Mouse (Mus musculus) forebrain, embryonic 14.5 days (tissue): Measurements from ENCODE around the gene Zbtb12. TPM values are rescaled to one million over a fixed set of nuclear protein-coding genes. Genes with fewer than 3 reads are reported as not detected.
A peak's percentile ranks its signal among the peaks of the same experiment; 100 is the strongest.
"Not testable (repeated sequence)": the region's sequence is repeated elsewhere in the genome, so short reads cannot be mapped to it uniquely, and the experiment has no call there.

Experiments
- ATAC-seq: fragments of 200-750 bp; cut with Nextera tagmentation; 2 replicates; pipeline ENCODE4 v1.8.0; 2017; ENCODE audit warnings: mild to moderate bottlenecking, moderate library complexity
- DNase-seq: peaks from one replicate; pipeline ENCODE4 v3.0.0-alpha.2; 2015; ENCODE audit warnings: low spot score
- H3K27ac ChIP-seq: fragments of 300-500 bp; sonication (generic); 2 replicates; pipeline ENCODE4 v1.5.1; 2014; ENCODE audit warnings: low read depth, mild to moderate bottlenecking, control low read depth, low read length, moderate library complexity
- H3K27me3 ChIP-seq: fragments of 300-500 bp; sonication (generic); replicated peaks from 2 replicates; pipeline ENCODE4 v1.6.1; 2014; ENCODE audit warnings: low read length, control low read depth, mixed read lengths; ENCODE audit not compliant: control insufficient read depth, insufficient read depth
- H3K36me3 ChIP-seq: fragments of 300-500 bp; sonication (generic); 2 replicates; pipeline ENCODE4 v1.6.1; 2014; ENCODE audit warnings: low read length, control low read depth; ENCODE audit not compliant: control insufficient read depth, insufficient read depth
- H3K4me1 ChIP-seq: fragments of 300-500 bp; sonication (generic); 2 replicates; pipeline ENCODE4 v1.6.1; 2014; ENCODE audit warnings: antibody characterized with exemption, low read length, control low read depth; ENCODE audit not compliant: control insufficient read depth, insufficient read depth
- H3K4me2 ChIP-seq: fragments of 300-500 bp; sonication (generic); 2 replicates; pipeline ENCODE4 v1.6.1; 2014; ENCODE audit warnings: mild to moderate bottlenecking, control low read depth, low read length
- H3K4me3 ChIP-seq: fragments of 300-500 bp; sonication (generic); 2 replicates; pipeline ENCODE4 v1.5.1; 2014; ENCODE audit warnings: low read depth, low read length, control low read depth
- H3K9ac ChIP-seq: fragments of 300-500 bp; sonication (generic); 2 replicates; pipeline ENCODE4 v1.6.1; 2014; ENCODE audit warnings: mild to moderate bottlenecking, low read length, control low read depth, moderate library complexity
- H3K9me3 ChIP-seq: fragments of 300-500 bp; sonication (generic); replicated peaks from 2 replicates; pipeline ENCODE4 v1.6.1; 2016; ENCODE audit warnings: low read length, control low read depth, mixed read lengths; ENCODE audit not compliant: control insufficient read depth
- WGBS: fragments of 180-500 bp; shearing (Covaris S2); extraction: QIAGEN DNeasy Blood & Tissue Kit; methylation state at CpG from one replicate; pipeline ENCODE4 v1.1.7; 2014; 5-methylcytosine and 5-hydroxymethylcytosine counted together
- polyA plus RNA-seq: library from polyadenylated mRNA; unstranded; fragments of >200 nt; fragmentation: Nextera tagmentation; extraction: Ambion mirVana; gene quantifications from 2 replicates; pipeline ENCODE4 v1.2.1, GENCODE M21; 2014

Gene Zbtb12
- 3.5 and 3.8 TPM in 2 replicates for polyA plus RNA-seq

DNA sequence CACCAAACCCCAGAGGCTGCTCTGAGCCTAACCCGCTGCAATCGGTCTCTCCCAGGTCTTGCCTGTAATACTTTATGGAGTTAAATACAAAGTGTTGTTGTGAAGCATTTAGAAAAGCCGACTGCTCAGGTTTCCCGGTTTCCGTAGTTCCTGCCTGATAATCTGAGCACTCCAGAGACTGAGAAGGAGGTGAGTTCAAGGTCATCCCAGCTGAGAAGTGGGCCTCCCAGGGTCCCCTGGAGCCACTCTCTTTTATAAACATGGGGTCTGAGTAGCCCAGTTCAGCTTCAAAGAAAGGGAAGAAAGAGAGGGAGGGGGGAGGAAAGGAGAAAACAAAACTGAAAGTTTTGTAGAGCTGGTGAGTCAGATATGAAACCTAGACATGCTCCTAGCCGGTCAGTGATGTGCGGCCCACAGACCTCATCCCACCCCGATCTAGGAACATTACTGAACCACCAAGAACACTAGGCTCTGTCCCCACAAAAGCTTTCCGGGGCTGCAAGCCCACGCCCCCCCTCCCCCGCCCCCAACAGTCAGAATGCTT is at the start of gene Zbtb12:
TSS of gene Zbtb12 (plus strand) at position 148 of the 544 bp plus-strand sequence.
- no peaks in the 10 kb centered on the region for H3K9me3 ChIP-seq
- H3K27me3 ChIP-seq = 0 out of 2 replicates have a peak, but pooled peaks cover 3% of the 10 kb centered on the region
- no peak within 1 kb of the TSS for H3K9ac ChIP-seq
- no peaks in the 10 kb centered on the region for H3K36me3 ChIP-seq
- 71% methylated on average over 11 of the region's 11 CpGs for WGBS
- ATAC-seq (no peak), DNase-seq (no peak)
- no peak within 1 kb of the TSS for H3K4me2 ChIP-seq
- no peak within 1 kb of the TSS for H3K27ac ChIP-seq
- no peaks in the 10 kb centered on the region for H3K4me1 ChIP-seq
- no peak within 1 kb of the TSS for H3K4me3 ChIP-seq

DNA sequence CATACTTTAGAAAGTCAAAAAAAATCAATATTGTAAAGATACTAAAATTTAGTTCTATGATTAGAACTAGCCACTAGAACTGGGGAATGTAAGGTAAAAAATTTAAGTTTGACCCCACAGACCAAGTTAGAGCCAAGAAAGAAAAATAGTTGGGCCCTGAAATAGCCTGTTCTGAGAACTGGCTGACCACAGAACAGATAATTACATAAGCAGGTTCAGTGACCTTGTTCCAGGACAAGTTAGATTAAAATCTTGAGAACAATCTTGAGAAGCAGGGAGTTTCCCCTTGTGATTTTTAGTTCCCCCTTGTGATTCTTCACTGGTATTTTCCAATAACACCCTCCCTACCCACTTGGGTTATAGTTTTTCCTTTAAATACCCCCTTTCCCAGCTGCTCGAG is 48.5 kb upstream of the Zbtb12 start:
- H3K36me3 ChIP-seq = peaks cover 46% of the 10 kb centered on the region
- DNase-seq, H3K4me3 ChIP-seq, H3K9ac ChIP-seq, H3K4me2 ChIP-seq, H3K4me1 ChIP-seq, H3K27me3 ChIP-seq, H3K9me3 ChIP-seq, ATAC-seq, H3K27ac ChIP-seq: not testable (repeated sequence)
- 94% methylated on average over 1 of the region's 1 CpGs for WGBS

GRCm38 (mm10) chr17:34836155-34836855 is 43.0 kb upstream of the Zbtb12 start:
- ATAC-seq (peak; percentile 81), DNase-seq (no peak)
- Histone ChIP-seq H3K4me2 (peak overlapping the region; percentile 99), H3K9me3 (no peaks in the 10 kb centered on the region), H3K4me3 (peak overlapping the region; percentile 73), H3K27ac (peak overlapping the region; percentile 76), H3K9ac (peak overlapping the region; percentile 80), H3K4me1 (peaks cover 13% of the 10 kb centered on the region), H3K27me3 (no peaks in the 10 kb centered on the region), H3K36me3 (peaks cover 40% of the 10 kb centered on the region)
- 4% methylated on average over 47 of the region's 48 CpGs for WGBS

- Histone ChIP-seq H3K4me3 (peak within 1 kb of the TSS; percentile 73), H3K9ac (peak within 1 kb of the TSS; percentile 80), H3K27me3 (no peaks in the 10 kb centered on the region), H3K27ac (peak within 1 kb of the TSS; percentile 76), H3K36me3 (peaks cover 45% of the 10 kb centered on the region), H3K4me1 (peaks cover 13% of the 10 kb centered on the region), H3K4me2 (peak within 1 kb of the TSS; percentile 99), H3K9me3 (no peaks in the 10 kb centered on the region)
- WGBS = under 1% methylated on average over 40 of the region's 40 CpGs
- peak; percentile 93 for ATAC-seq
- peak; percentile 98 for DNase-seq
Measured at GRCm38 (mm10) chr17:34836856-34837221, 42.4 kb upstream of the Zbtb12 start, which contains the start of the genes Stk19 and Dxo. Stk19 (minus strand) TSS chr17:34836945. Dxo (plus strand) TSS chr17:34837019.

- 45% methylated on average over 43 of the region's 43 CpGs for WGBS
- 0 out of 2 replicates have a peak, but pooled peaks have one; percentile 3 for ATAC-seq
- Histone ChIP-seq H3K27me3 (no peaks in the 10 kb centered on the region), H3K4me1 (peaks cover 13% of the 10 kb centered on the region), H3K36me3 (peaks cover 54% of the 10 kb centered on the region), H3K9me3 (no peaks in the 10 kb centered on the region), H3K4me2 (peak overlapping the region; percentile 99), H3K27ac (no peak overlapping the region), H3K4me3 (peak overlapping the region; percentile 73), H3K9ac (peak overlapping the region; percentile 80)
- DNase-seq = no peak
Measured at GRCm38 (mm10) chr17:34837464-34838324, 41.6 kb upstream of the Zbtb12 start.

DNA sequence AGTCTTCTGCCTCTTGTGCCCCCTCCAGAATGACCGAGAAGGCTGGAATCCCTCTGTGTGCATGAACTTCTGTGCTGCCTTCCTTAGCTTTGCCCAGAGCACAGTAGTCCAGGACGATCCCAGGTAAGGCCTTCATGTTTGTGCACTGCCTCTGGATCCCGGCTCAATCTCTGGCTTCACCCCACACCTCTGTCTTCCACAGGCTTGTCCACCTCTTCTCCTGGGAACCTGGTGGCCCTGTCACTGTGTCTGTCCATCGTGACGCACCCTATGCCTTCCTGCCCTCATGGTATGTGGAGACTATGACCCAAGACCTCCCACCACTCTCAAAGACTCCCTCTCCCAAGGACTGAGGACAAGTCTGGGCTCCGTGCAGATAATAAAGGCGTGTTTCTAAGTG is 40.5 kb upstream of the Zbtb12 start:
- Histone ChIP-seq H3K36me3 (peaks cover 60% of the 10 kb centered on the region), H3K4me2 (no peak overlapping the region), H3K27me3 (no peaks in the 10 kb centered on the region), H3K4me1 (peaks cover 13% of the 10 kb centered on the region), H3K27ac (no peak overlapping the region), H3K4me3 (no peak overlapping the region), H3K9me3 (no peaks in the 10 kb centered on the region), H3K9ac (no peak overlapping the region)
- ATAC-seq = no peak
- 89% methylated on average over 7 of the region's 7 CpGs for WGBS
- no peak for DNase-seq

GRCm38 (mm10) chr17:34840736-34841307 is 38.5 kb upstream of the Zbtb12 start:
- WGBS = 87% methylated on average over 6 of the region's 6 CpGs
- Histone ChIP-seq H3K9ac (no peak overlapping the region), H3K9me3 (no peaks in the 10 kb centered on the region), H3K4me3 (no peak overlapping the region), H3K27ac (no peak overlapping the region), H3K36me3 (peaks cover 74% of the 10 kb centered on the region), H3K4me2 (no peak overlapping the region), H3K4me1 (peaks cover 10% of the 10 kb centered on the region), H3K27me3 (no peaks in the 10 kb centered on the region)
- no peak for ATAC-seq
- no peak for DNase-seq

- no peaks in the 10 kb centered on the region for H3K9me3 ChIP-seq
- no peak overlapping the region for H3K9ac ChIP-seq
- ATAC-seq (no peak), DNase-seq (no peak)
- no peak overlapping the region for H3K4me2 ChIP-seq
- peaks cover 5% of the 10 kb centered on the region; the same call in 1 of the 2 replicates for H3K4me1 ChIP-seq
- H3K36me3 ChIP-seq = peaks cover 84% of the 10 kb centered on the region
- H3K4me3 ChIP-seq = no peak overlapping the region
- H3K27ac ChIP-seq = no peak overlapping the region
- WGBS = 93% methylated on average over 13 of the region's 13 CpGs
- no peaks in the 10 kb centered on the region for H3K27me3 ChIP-seq
Measured at GRCm38 (mm10) chr17:34844884-34845283, 34.4 kb upstream of the Zbtb12 start.
